Mouse (Mus musculus) MEL (cell line): ENCODE results near the gene Dclk1.

Experiments used
- CTCF ChIP-seq, 3 experiments: IDR thresholded peaks in 2 of 3; conservative IDR thresholded peaks in 1 of 3; 2 replicates each; pipeline ENCODE4 v1.5.1; 2011 to 2012; ENCODE audit warnings: low read length in 3 of 3, low read depth in 2 of 3, mild to moderate bottlenecking in 2 of 3, improper control_type of control experiment in 1 of 3, inconsistent platforms in 1 of 3, mixed read lengths in 1 of 3, moderate library complexity in 1 of 3; ENCODE audit not compliant: control insufficient read depth in 1 of 3, insufficient read depth in 1 of 3, poor library complexity in 1 of 3, severe bottlenecking in 1 of 3
- E2F4 ChIP-seq: IDR thresholded peaks from 2 replicates; pipeline ENCODE4 v1.6.1; 2011; ENCODE audit warnings: low read depth, low read length, improper control_type of control experiment, borderline replicate concordance
- ELF1 ChIP-seq: IDR thresholded peaks from 2 replicates; pipeline ENCODE4 v1.6.1; 2014; ENCODE audit warnings: low read depth, mild to moderate bottlenecking, inconsistent platforms, low read length, improper control_type of control experiment, moderate library complexity
- GABPA ChIP-seq: IDR thresholded peaks from 2 replicates; pipeline ENCODE4 v1.6.1; 2012; ENCODE audit warnings: low read depth, mild to moderate bottlenecking, inconsistent platforms, low read length, improper control_type of control experiment, moderate library complexity
- JUND ChIP-seq: IDR thresholded peaks from 2 replicates; pipeline ENCODE4 v1.6.1; 2011; ENCODE audit warnings: low read depth, mild to moderate bottlenecking, improper control_type of control experiment, low read length
- MAX ChIP-seq: IDR thresholded peaks from 2 replicates; pipeline ENCODE4 v1.6.1; 2011; ENCODE audit warnings: low read length, improper control_type of control experiment
- NELFE ChIP-seq: IDR thresholded peaks from 2 replicates; pipeline ENCODE4 v1.6.1; 2011; ENCODE audit warnings: low read depth, low read length, improper control_type of control experiment
- POLR2A ChIP-seq, 2 experiments: IDR thresholded peaks; 2 replicates each; pipeline ENCODE4 v1.6.1; 2011 to 2012; ENCODE audit warnings: low read length in 2 of 2, mild to moderate bottlenecking in 2 of 2, control low read depth in 1 of 2, improper control_type of control experiment in 1 of 2, low read depth in 1 of 2, moderate library complexity in 1 of 2; ENCODE audit not compliant: control insufficient read depth in 1 of 2, insufficient read depth in 1 of 2, poor library complexity in 1 of 2
- POLR2AphosphoS2 ChIP-seq: IDR thresholded peaks from 2 replicates; pipeline ENCODE4 v1.6.1; 2011; ENCODE audit warnings: low read length, improper control_type of control experiment
- TBP ChIP-seq: IDR thresholded peaks from 2 replicates; pipeline ENCODE4 v1.8.0; 2011; ENCODE audit warnings: low read depth, low read length, improper control_type of control experiment

DNA sequence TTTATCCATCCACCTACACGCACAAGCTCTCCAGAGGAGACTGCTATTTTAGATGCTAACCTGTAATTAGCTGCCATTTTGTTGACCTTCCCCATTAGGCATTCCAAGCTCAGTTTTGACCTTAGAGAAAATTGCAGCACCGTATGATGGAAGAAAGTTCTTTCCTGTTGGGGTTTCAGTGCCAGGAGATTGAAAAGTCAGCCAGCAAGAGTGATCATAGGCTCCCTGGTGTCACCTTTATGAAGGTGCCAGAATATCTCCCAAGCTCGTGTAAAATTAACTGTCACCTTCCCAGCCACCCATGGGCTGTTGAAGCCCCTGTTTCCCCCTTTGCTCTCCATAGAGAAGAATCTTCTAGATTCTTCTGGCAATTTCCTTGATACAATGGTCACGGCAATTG, 297.2 kb downstream of the Dclk1 start:
- TF ChIP-seq POLR2A (IDR thresholded peaks at IDR 0.05; ENCODE audit: control insufficient read depth in 1 of 2, insufficient read depth in 1 of 2, low read depth in 1 of 2, low read length in 2 of 2, poor library complexity in 1 of 2) (no peak), CTCF (IDR thresholded peaks at IDR 0.05 in 2 of 3, conservative IDR thresholded peaks at IDR 0.05 in 1 of 3; ENCODE audit: control insufficient read depth in 1 of 3, insufficient read depth in 1 of 3, low read depth in 2 of 3, low read length in 3 of 3, poor library complexity in 1 of 3, severe bottlenecking in 1 of 3) (no peak), E2F4 (no peak), MAX (no peak), NELFE (no peak), POLR2AphosphoS2 (no peak), TBP (no peak), GABPA (no peak), JUND (no peak), ELF1 (no peak)
